Comparison of ENCODE assay signal across 17 mouse cellular contexts in genomic region chr11:6393866-6394265, GRCm38 (mm10). TPM values are rescaled to one million over a fixed set of nuclear protein-coding genes. Genes with fewer than 3 reads are reported as not detected.
DNase-seq lines count a peak whose midpoint lies in the region; ATAC-seq and TF ChIP-seq lines count a peak whose summit lies in the region.
"Had no signal": no experiment of that assay in that cellular context is flagged by ENCODE, and none has a peak within 500 bp of the region (broad histone marks: within the 10 kb centered on the region; RNA-seq: fewer than 3 reads in every experiment).

No protein-coding gene starts in this region.

- H3K79me2 ChIP-seq in heart, adult 2 months (replicated peaks; ENCODE audit: control insufficient read depth, insufficient read depth, low read length) = peaks cover 2% of the 10 kb centered on the region; the same call in 1 of the 2 replicates
- peaks cover 72% of the 10 kb centered on the region for H3K79me2 ChIP-seq in CH12.LX (replicated peaks; ENCODE audit: control insufficient read depth, extremely low read depth, insufficient read depth, poor library complexity, severe bottlenecking)

- H3K27ac ChIP-seq in heart, embryonic 10.5 days = 0 out of 2 replicates have a peak overlapping the region, but pooled peaks have one; percentile 7
- no peak overlapping the region for H3K27ac ChIP-seq in heart, adult 2 months
- H3K27ac ChIP-seq in CH12.LX (ENCODE audit: insufficient read depth, low read depth) = peak overlapping the region; percentile 63
- H3K27ac ChIP-seq: heart, embryonic 15.5 days; left cerebral cortex, adult 2 months; limb, embryonic 15.5 days; stomach, embryonic 15.5 days had no signal

- TF ChIP-seq CTCF in heart, adult 2 months (IDR thresholded peaks at IDR 0.05) = no peak
- TF ChIP-seq CTCF in CH12.LX (conservative IDR thresholded peaks at IDR 0.05 in 1 of 2, IDR thresholded peaks at IDR 0.05 in 1 of 2; ENCODE audit: low read depth in 2 of 2, low read length in 2 of 2) = no peak

- no peaks in the 10 kb centered on the region for H3K9me3 ChIP-seq in heart, embryonic 10.5 days
- H3K9me3 ChIP-seq in CH12.LX (replicated peaks; ENCODE audit: low read length) = no peaks in the 10 kb centered on the region
- H3K9me3 ChIP-seq: heart, embryonic 15.5 days; limb, embryonic 15.5 days; stomach, embryonic 15.5 days had no signal

- TF ChIP-seq POLR2A in heart, adult 2 months (IDR thresholded peaks at IDR 0.05; ENCODE audit: insufficient read depth, low read depth, low read length) = no peak
- TF ChIP-seq POLR2A in CH12.LX (IDR thresholded peaks at IDR 0.05; ENCODE audit: low read depth, low read length) = no peak

- WGBS in heart, embryonic 10.5 days = 71% methylated on average over 1 of the region's 1 CpGs
- 17% methylated on average over 1 of the region's 1 CpGs for WGBS in heart, adult 2 months

- dilution Hi-C loops in CH12.LX (cut with MboI; ENCODE audit: extremely low pct_ligation_motif_present, extremely low pct_unique_long_range_greater_than_20kb, low sequenced_read_pairs) = no loop called here

- H3K9ac ChIP-seq in heart, adult 2 months (ENCODE audit: low read depth, low read length) = no peak overlapping the region
- H3K9ac ChIP-seq in CH12.LX (ENCODE audit: insufficient read depth, low read depth) = peak overlapping the region; percentile 5; the same call in 1 of the 2 replicates
- H3K9ac ChIP-seq: heart, embryonic 15.5 days; limb, embryonic 15.5 days; liver, postnatal 0 days; stomach, embryonic 15.5 days had no signal

- H3K27me3 ChIP-seq in heart, embryonic 10.5 days (ENCODE audit: insufficient read depth, poor library complexity, severe bottlenecking) = no peaks in the 10 kb centered on the region
- H3K27me3 ChIP-seq in heart, adult 2 months (ENCODE audit: control insufficient read depth, insufficient read depth, low read length) = no peaks in the 10 kb centered on the region
- no peaks in the 10 kb centered on the region for H3K27me3 ChIP-seq in CH12.LX (replicated peaks)
- H3K27me3 ChIP-seq: heart, embryonic 15.5 days; limb, embryonic 15.5 days; stomach, embryonic 15.5 days had no signal

- no peak for TF ChIP-seq RAD21 in CH12.LX (IDR thresholded peaks at IDR 0.05; ENCODE audit: low read depth, low read length)

- peak; percentile 24 to 33 for DNase-seq in cerebellum, adult 18-20 months
- no peak for DNase-seq in heart, embryonic 10.5 days (ENCODE audit: low spot score)
- no peak for DNase-seq in heart, adult 2 months
- peak; percentile 71 for DNase-seq in left cerebral cortex, postnatal 4 days
- DNase-seq in left cerebral cortex, postnatal 25 days (ENCODE audit: low spot score in 2 of 2) = no peak
- no peak for DNase-seq in CH12.LX (ENCODE audit: extremely low read depth)
- DNase-seq in embryo, embryonic 10 days (ENCODE audit: low spot score) = no peak
- DNase-seq: adrenal gland, postnatal 10 days; gastrocnemius, postnatal 10 days; kidney, adult 8-10 months; liver, postnatal 0 days had no signal

- no peak for ATAC-seq in cerebellum, adult (ENCODE audit: insufficient number of reproducible peaks, low FRiP score, low TSS enrichment)
- ATAC-seq: forebrain, embryonic 16.5 days; liver, postnatal 0 days had no signal

- H3K36me3 ChIP-seq in heart, embryonic 10.5 days = peaks cover 68% of the 10 kb centered on the region
- H3K36me3 ChIP-seq in heart, adult 2 months (ENCODE audit: control insufficient read depth, insufficient read depth, low read length) = no peaks in the 10 kb centered on the region
- peaks cover 50 to 66% of the 10 kb centered on the region in 2 experiments for H3K36me3 ChIP-seq in CH12.LX (replicated peaks in 1 of 2; ENCODE audit: control insufficient read depth in 1 of 2, insufficient read depth in 1 of 2, low read length in 1 of 2)

- no peak overlapping the region for H3K4me3 ChIP-seq in heart, embryonic 10.5 days
- no peak overlapping the region for H3K4me3 ChIP-seq in heart, adult 2 months
- no peak overlapping the region for H3K4me3 ChIP-seq in CH12.LX (replicated peaks in 1 of 3; ENCODE audit: low read depth in 2 of 3, low read length in 2 of 3, poor library complexity in 1 of 3)
- H3K4me3 ChIP-seq: heart, embryonic 15.5 days; left cerebral cortex, adult 2 months; limb, embryonic 15.5 days; stomach, embryonic 15.5 days had no signal

- in situ Hi-C loops in CH12.LX (cut with MboI; ENCODE audit: low pct_ligation_motif_present, low pct_unique_long_range_greater_than_20kb, low sequenced_read_pairs) = no loop called here

- no peak for TF ChIP-seq EP300 in heart, adult 2 months (IDR thresholded peaks at IDR 0.05; ENCODE audit: insufficient read depth, low read depth, low read length)
- TF ChIP-seq EP300 in CH12.LX (IDR thresholded peaks at IDR 0.05; ENCODE audit: low read length) = no peak

- H3K4me2 ChIP-seq in CH12.LX (ENCODE audit: insufficient read depth, low read depth, poor library complexity, severe bottlenecking) = peak overlapping the region; percentile 19; the same call in 1 of the 2 replicates
- H3K4me2 ChIP-seq: heart, embryonic 15.5 days; limb, embryonic 15.5 days; stomach, embryonic 15.5 days had no signal

- intact Hi-C loops in heart, adult 2 months (cut with DNase I) = no loop called here
- intact Hi-C loops in left cerebral cortex, postnatal 4 days (cut with DNase I) = no loop called here
- intact Hi-C loops in left cerebral cortex, postnatal 25 days (cut with DNase I) = no loop called here

- peaks cover 22% of the 10 kb centered on the region for H3K4me1 ChIP-seq in heart, embryonic 10.5 days
- peaks cover 6% of the 10 kb centered on the region for H3K4me1 ChIP-seq in heart, adult 2 months (ENCODE audit: control insufficient read depth, insufficient read depth, low read length)
- peaks cover 33 to 68% of the 10 kb centered on the region in 2 experiments for H3K4me1 ChIP-seq in CH12.LX (ENCODE audit: control insufficient read depth in 1 of 2, insufficient read depth in 2 of 2)

TF ChIP-seq in CH12.LX, 34 proteins besides CTCF, POLR2A, EP300 and RAD21:
- TF ChIP-seq PAX5 (IDR thresholded peaks at IDR 0.05; ENCODE audit: low read length) (no peak), ETS1 (conservative IDR thresholded peaks at IDR 0.05; ENCODE audit: low read depth, low read length) (no peak), CHD2 (IDR thresholded peaks at IDR 0.05; ENCODE audit: low read length) (no peak), SMC3 (IDR thresholded peaks at IDR 0.05; ENCODE audit: low read depth, low read length) (no peak), SIN3A (IDR thresholded peaks at IDR 0.05; ENCODE audit: low read length) (no peak), HCFC1 (IDR thresholded peaks at IDR 0.05; ENCODE audit: low read depth, low read length) (no peak), USF1 (IDR thresholded peaks at IDR 0.05; ENCODE audit: low read depth, low read length) (no peak), CHD1 (IDR thresholded peaks at IDR 0.05; ENCODE audit: low read depth, low read length) (no peak; the same call in 1 of the 2 replicates)

RNA-seq across cellular contexts. Expression of gene Zmiz2, which starts 5.0 kb away (rescaled TPM):
- 8.1 and 10.2 TPM in 2 replicates for polyA plus RNA-seq in heart, embryonic 10.5 days (2016; fragmentation: Nextera tagmentation; extraction: Ambion mirVana)
- total RNA-seq in heart, adult 2 months (2021) = 10 to 100 TPM; 36.6 to 39.3 TPM
- polyA plus RNA-seq in heart, adult 2 months (2012; rRNA removed) = 26.2 and 35.7 TPM in 2 replicates
- total RNA-seq in left cerebral cortex, postnatal 4 days (2021) = 100 to 1,000 TPM; 233 to 249 TPM
- 100 to 1,000 TPM; 215 to 216 TPM for total RNA-seq in left cerebral cortex, postnatal 25 days (2021)
- total RNA-seq in CH12.LX (2012; rRNA removed) = 33.1 and 46.3 TPM in 2 replicates
- 8.5 and 10.6 TPM in 2 replicates for total RNA-seq in CH12.LX (2014; rRNA removed)
- polyA plus RNA-seq in CH12.LX (2012; ENCODE audit: insufficient read length, low read depth) = 197 and 238 TPM in 2 replicates

RNA-seq across cellular contexts. Expression of gene Ppia, which starts 21.4 kb away (rescaled TPM):
- 4,882 and 5,148 TPM in 2 replicates for polyA plus RNA-seq in heart, embryonic 10.5 days (2016; fragmentation: Nextera tagmentation; extraction: Ambion mirVana)
- 100 to 1,000 TPM; 304 to 328 TPM for total RNA-seq in heart, adult 2 months (2021)
- 298 and 449 TPM in 2 replicates for polyA plus RNA-seq in heart, adult 2 months (2012; rRNA removed)
- 1,000 to 10,000 TPM; 2,159 to 2,195 TPM for total RNA-seq in left cerebral cortex, postnatal 4 days (2021)
- total RNA-seq in left cerebral cortex, postnatal 25 days (2021) = 1,000 to 10,000 TPM; 1,922 to 2,079 TPM
- total RNA-seq in CH12.LX (2012; rRNA removed) (8,867 and 10,240 TPM in 2 replicates), CH12.LX (2014; rRNA removed) (9,428 and 9,904 TPM in 2 replicates)
- 5,045 and 5,764 TPM in 2 replicates for polyA plus RNA-seq in CH12.LX (2012; ENCODE audit: insufficient read length, low read depth)

RNA-seq across cellular contexts. Expression of gene H2afv, which starts 50.4 kb away (rescaled TPM):
- polyA plus RNA-seq in heart, embryonic 10.5 days (2016; fragmentation: Nextera tagmentation; extraction: Ambion mirVana) = 303 and 415 TPM in 2 replicates
- 10 to 100 TPM; 75.8 to 80.8 TPM for total RNA-seq in heart, adult 2 months (2021)
- polyA plus RNA-seq in heart, adult 2 months (2012; rRNA removed) = 46.3 and 59.2 TPM in 2 replicates
- total RNA-seq in left cerebral cortex, postnatal 4 days (2021) = 10 to 100 TPM; 35.4 to 44.5 TPM
- total RNA-seq in left cerebral cortex, postnatal 25 days (2021) = 10 to 100 TPM; 32.3 to 32.6 TPM
- total RNA-seq in CH12.LX (2012; rRNA removed) (51.4 and 73.2 TPM in 2 replicates), CH12.LX (2014; rRNA removed) (37.8 and 46.6 TPM in 2 replicates)
- polyA plus RNA-seq in CH12.LX (2012; ENCODE audit: insufficient read length, low read depth) = 63.7 and 67.6 TPM in 2 replicates

Comparison
In these comparisons a context has a peak if more than half of its experiments do, and no peak if none do; other contexts are left out.
1. DNase-seq: peak in cerebellum, adult 18-20 months (2 of 2) and left cerebral cortex, postnatal 4 days (single experiment); none in heart, embryonic 10.5 days (single experiment), heart, adult 2 months (0 of 2), left cerebral cortex, postnatal 25 days (0 of 2), CH12.LX (single experiment) and embryo, embryonic 10 days (single experiment).
2. RNA of gene Zmiz2, which starts 5.0 kb away (total RNA-seq): 233 to 249 TPM in left cerebral cortex, postnatal 4 days and 215 to 216 TPM in left cerebral cortex, postnatal 25 days; 8.5 to 46.3 TPM in CH12.LX and 36.6 to 39.3 TPM in heart, adult 2 months; every median in the first group is over 4 times any median in the second.
3. RNA of gene Ppia, which starts 21.4 kb away (total RNA-seq): 8,867 to 10,240 TPM in CH12.LX, 2,159 to 2,195 TPM in left cerebral cortex, postnatal 4 days and 1,922 to 2,079 TPM in left cerebral cortex, postnatal 25 days; 304 to 328 TPM in heart, adult 2 months; every median in the first group is over 4 times any median in the second.